Mouse (Mus musculus): ENCODE data around the gene Dchs2. TPM values are rescaled to one million over a fixed set of nuclear protein-coding genes. Genes with fewer than 3 reads are reported as not detected.

Gene Dchs2
- total and polyA plus RNA-seq, 3 experiments: not detected

DNA sequence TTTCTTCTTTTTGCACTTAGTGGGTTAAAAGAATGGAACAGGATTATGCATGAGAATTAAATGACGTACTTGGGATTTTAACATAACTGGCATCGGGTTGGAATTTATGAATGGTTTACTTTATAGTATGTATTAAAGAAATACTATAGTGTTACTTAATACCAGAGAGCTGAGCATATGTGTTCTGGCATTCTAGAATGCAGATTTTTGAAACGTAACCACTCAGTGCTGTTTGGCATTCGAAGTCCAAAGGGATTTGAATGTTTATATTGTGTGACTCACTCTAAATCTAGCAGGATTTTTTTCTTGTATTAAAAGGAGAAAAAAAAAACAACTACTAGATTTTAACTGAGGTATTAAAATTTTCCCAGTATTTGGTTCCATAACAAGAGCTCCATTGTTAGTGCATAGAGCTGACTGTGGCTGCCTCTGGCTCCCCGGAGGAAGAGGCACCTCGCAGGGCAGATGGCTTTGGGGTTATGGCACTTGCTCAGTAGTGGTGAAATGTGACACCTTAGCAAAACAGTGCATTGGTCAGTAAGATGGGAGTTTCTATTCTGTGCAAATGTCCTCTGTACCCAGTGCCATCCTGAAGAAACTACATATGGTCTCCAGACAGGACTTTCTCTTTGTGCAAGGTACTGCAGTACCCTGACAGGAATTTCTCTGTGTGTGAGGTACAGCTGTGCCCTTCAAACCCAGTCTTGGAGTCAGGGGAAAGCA lies 160.5 kb downstream of the Dchs2 start:
- no peaks in the 10 kb centered on the region for H3K36me3 ChIP-seq (replicated peaks in 1 of 2; ENCODE audit: control insufficient read depth in 1 of 2, insufficient read depth in 1 of 2, low read length in 1 of 2)
- H3K27ac ChIP-seq (ENCODE audit: insufficient read depth, low read depth): no peak overlapping the region
- H3K79me2 ChIP-seq (replicated peaks; ENCODE audit: control insufficient read depth, extremely low read depth, insufficient read depth, poor library complexity, severe bottlenecking): no peaks in the 10 kb centered on the region
- 0 out of 4 replicates have a peak, but pooled peaks cover 0 to 2% of the 10 kb centered on the region in 2 experiments for H3K4me1 ChIP-seq (ENCODE audit: control insufficient read depth in 1 of 2, insufficient read depth in 2 of 2)
- no peak overlapping the region for H3K4me3 ChIP-seq (replicated peaks in 1 of 3; ENCODE audit: low read depth in 2 of 3, low read length in 2 of 3, poor library complexity in 1 of 3)
- no peak overlapping the region for H3K4me2 ChIP-seq (ENCODE audit: insufficient read depth, low read depth, poor library complexity, severe bottlenecking)
- H3K9ac ChIP-seq (ENCODE audit: insufficient read depth, low read depth): no peak overlapping the region
- in situ Hi-C loops (cut with MboI; ENCODE audit: low pct_ligation_motif_present, low pct_unique_long_range_greater_than_20kb, low sequenced_read_pairs) (loop anchor here (25.0 kb wide), 1 partner anchor 474 kb away; the partner anchor contains the start of gene Sfrp2), dilution Hi-C loops (cut with MboI; ENCODE audit: extremely low pct_ligation_motif_present, extremely low pct_unique_long_range_greater_than_20kb, low sequenced_read_pairs) (no loop called here)
- H3K27me3 ChIP-seq (replicated peaks): no peaks in the 10 kb centered on the region
- H3K9me3 ChIP-seq (replicated peaks; ENCODE audit: low read length): no peaks in the 10 kb centered on the region
- no peak for TF ChIP-seq ELF1 (IDR thresholded peaks at IDR 0.05; ENCODE audit: low read depth, low read length)
- no peak for DNase-seq (ENCODE audit: extremely low read depth)

DNA sequence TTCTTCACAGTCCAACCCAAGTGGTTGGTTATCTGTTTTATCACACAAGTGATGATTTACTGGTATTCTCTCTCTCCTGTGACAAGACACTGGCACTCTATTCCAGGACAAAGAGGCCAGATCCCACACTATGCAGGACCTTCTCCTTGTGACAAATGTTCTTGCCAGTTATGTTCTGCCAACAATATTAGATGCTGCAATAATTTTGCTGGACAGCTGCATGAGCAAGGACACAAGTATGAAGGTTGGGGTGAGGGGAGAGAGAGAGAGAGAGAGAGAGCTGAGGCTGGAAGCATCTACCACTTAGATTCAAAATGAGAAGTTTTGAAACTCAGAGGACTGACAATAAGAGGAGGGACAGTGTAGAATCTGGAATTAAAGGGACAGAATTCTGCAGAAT lies 162.7 kb downstream of the Dchs2 start:
- H3K9ac ChIP-seq (ENCODE audit: insufficient read depth, low read depth): no peak overlapping the region
- H3K4me1 ChIP-seq (ENCODE audit: control insufficient read depth in 1 of 2, insufficient read depth in 2 of 2): 0 out of 4 replicates have a peak, but pooled peaks cover 0 to 2% of the 10 kb centered on the region in 2 experiments
- H3K4me3 ChIP-seq (replicated peaks in 1 of 3; ENCODE audit: low read depth in 2 of 3, low read length in 2 of 3, poor library complexity in 1 of 3): no peak overlapping the region
- no peak for DNase-seq (ENCODE audit: extremely low read depth)
- no peaks in the 10 kb centered on the region for H3K9me3 ChIP-seq (replicated peaks; ENCODE audit: low read length)
- no peak overlapping the region for H3K4me2 ChIP-seq (ENCODE audit: insufficient read depth, low read depth, poor library complexity, severe bottlenecking)
- H3K36me3 ChIP-seq (replicated peaks in 1 of 2; ENCODE audit: control insufficient read depth in 1 of 2, insufficient read depth in 1 of 2, low read length in 1 of 2): no peaks in the 10 kb centered on the region
- no peaks in the 10 kb centered on the region for H3K79me2 ChIP-seq (replicated peaks; ENCODE audit: control insufficient read depth, extremely low read depth, insufficient read depth, poor library complexity, severe bottlenecking)
- in situ Hi-C loops (cut with MboI; ENCODE audit: low pct_ligation_motif_present, low pct_unique_long_range_greater_than_20kb, low sequenced_read_pairs): loop anchor here (25.0 kb wide), 1 partner anchor 472 kb away; the partner anchor contains the start of gene Sfrp2
- H3K27ac ChIP-seq (ENCODE audit: insufficient read depth, low read depth): no peak overlapping the region
- H3K27me3 ChIP-seq (replicated peaks): no peaks in the 10 kb centered on the region
- dilution Hi-C loops (cut with MboI; ENCODE audit: extremely low pct_ligation_motif_present, extremely low pct_unique_long_range_greater_than_20kb, low sequenced_read_pairs): no loop called here
- TF ChIP-seq RAD21 (IDR thresholded peaks at IDR 0.05; ENCODE audit: low read depth, low read length) (no peak), ELF1 (IDR thresholded peaks at IDR 0.05; ENCODE audit: low read depth, low read length) (no peak), IRF4 (IDR thresholded peaks at IDR 0.05; ENCODE audit: low read depth, low read length) (no peak), CHD2 (IDR thresholded peaks at IDR 0.05; ENCODE audit: low read length) (no peak), GABPA (IDR thresholded peaks at IDR 0.05; ENCODE audit: insufficient replicate concordance, low read depth, low read length) (no peak), MEF2A (IDR thresholded peaks at IDR 0.05; ENCODE audit: borderline replicate concordance, low read depth, low read length) (no peak), ETS1 (conservative IDR thresholded peaks at IDR 0.05; ENCODE audit: low read depth, low read length) (no peak), SIN3A (IDR thresholded peaks at IDR 0.05; ENCODE audit: low read length) (no peak), POLR2AphosphoS2 (IDR thresholded peaks at IDR 0.05; ENCODE audit: low read depth, low read length) (no peak), CTCF (conservative IDR thresholded peaks at IDR 0.05 in 1 of 2, IDR thresholded peaks at IDR 0.05 in 1 of 2; ENCODE audit: low read depth in 2 of 2, low read length in 2 of 2) (no peak), JUN (IDR thresholded peaks at IDR 0.05; ENCODE audit: insufficient read depth, low read depth, low read length) (no peak), MAFK (IDR thresholded peaks at IDR 0.05; ENCODE audit: insufficient replicate concordance, low read length) (no peak), SMC3 (IDR thresholded peaks at IDR 0.05; ENCODE audit: low read depth, low read length) (no peak)

Data from CH12.LX (cell line).